Mouse (Mus musculus) cortical plate, adult 2 months (tissue): Measurements from ENCODE around the gene Lao1. TPM values are rescaled to one million over a fixed set of nuclear protein-coding genes. Genes with fewer than 3 reads are reported as not detected.
"Not testable (repeated sequence)": the region's sequence is repeated elsewhere in the genome, so short reads cannot be mapped to it uniquely, and the experiment has no call there.

ENCODE experiments used
- H3K27ac ChIP-seq: fragments of 200-500 bp; 2 replicates; pipeline ENCODE4 v1.5.1; 2012; ENCODE audit warnings: low read length, control low read depth, inconsistent platforms; ENCODE audit not compliant: insufficient read depth
- H3K4me1 ChIP-seq: fragments of 200-500 bp; 2 replicates; pipeline ENCODE4 v1.6.1; 2011; ENCODE audit warnings: low read length; ENCODE audit not compliant: control insufficient read depth, insufficient read depth
- H3K4me3 ChIP-seq: fragments of 200-500 bp; 2 replicates; pipeline ENCODE4 v1.5.1; 2011; ENCODE audit warnings: mild to moderate bottlenecking, low read length, control low read depth; ENCODE audit not compliant: insufficient read depth
- CTCF ChIP-seq: fragments of 200-500 bp; IDR thresholded peaks from 2 replicates; pipeline ENCODE4 v1.5.1; 2011; ENCODE audit warnings: mild to moderate bottlenecking, control low read depth, low read length; ENCODE audit not compliant: insufficient read depth; ENCODE audit errors: extremely low read depth
- POLR2A ChIP-seq: fragments of 200-500 bp; IDR thresholded peaks from 2 replicates; pipeline ENCODE4 v1.6.1; 2011; ENCODE audit warnings: mild to moderate bottlenecking, low read length, control low read depth; ENCODE audit not compliant: insufficient read depth; ENCODE audit errors: extremely low read depth
- polyA plus RNA-seq: library from polyadenylated mRNA; depleted of rRNA; stranded (reverse); fragments of >200 nt; gene quantifications from 2 replicates; pipeline ENCODE4 v1.2.3, GENCODE M21; 2012; rRNA removed

Lao1 gene
- 0.10 and 0.17 TPM in 2 replicates for polyA plus RNA-seq

DNA sequence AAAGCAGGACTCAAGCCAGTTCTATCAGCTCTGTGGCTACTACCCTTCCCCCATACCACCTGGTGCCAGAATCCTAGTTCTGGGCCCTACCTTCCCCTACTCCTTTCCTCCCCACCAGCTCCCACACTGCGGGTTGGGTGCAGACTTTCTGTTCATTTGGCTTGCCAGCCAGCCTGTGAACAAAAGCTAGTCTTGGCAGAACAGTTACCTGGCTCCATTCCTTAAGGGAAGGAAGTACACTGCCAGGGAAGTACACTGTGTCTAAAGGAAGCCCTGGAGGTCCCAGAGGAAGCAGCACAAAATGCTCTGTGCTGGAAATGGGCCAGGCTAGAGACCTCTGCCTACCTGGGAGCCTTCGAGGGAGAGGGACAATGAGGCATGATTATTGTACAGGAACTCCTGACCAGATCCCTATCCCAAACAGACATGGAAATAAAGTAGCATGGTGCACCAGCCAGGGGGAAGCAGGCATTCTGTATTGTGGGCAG lies at the start of gene Lao1:
Gene Lao1, plus strand, starts transcription at position 438 of the 488 bp plus-strand sequence.
- no peak within 1 kb of the TSS for H3K4me3 ChIP-seq
- peak within 1 kb of the TSS; percentile 7; the same call in 1 of the 2 replicates for H3K27ac ChIP-seq
- TF ChIP-seq POLR2A (no peak), CTCF (no peak)
- H3K4me1 ChIP-seq: peaks cover 2% of the 10 kb centered on the region; the same call in 1 of the 2 replicates

DNA sequence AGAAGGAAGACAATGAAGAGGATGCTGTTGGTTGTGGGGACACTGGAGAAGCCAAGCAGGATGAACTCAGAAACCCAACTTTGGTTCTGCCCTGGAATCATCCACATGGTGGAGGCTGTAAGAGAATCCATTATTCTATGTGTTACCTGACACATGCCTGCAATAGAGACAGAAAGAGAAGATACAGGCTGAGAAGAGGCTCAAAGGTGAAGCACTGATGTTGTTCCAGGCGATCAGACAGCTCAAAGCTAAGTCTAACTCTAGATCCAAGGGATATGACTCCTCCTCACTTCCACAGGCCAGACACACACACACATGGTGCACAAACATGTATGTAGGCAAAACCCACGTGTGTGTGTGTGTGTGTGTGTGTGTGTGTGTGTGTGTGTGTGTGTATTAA lies 44.0 kb upstream of the Lao1 start, which contains the start of gene Olfr1329:
Gene Olfr1329, minus strand, starts transcription at position 101 of the 400 bp plus-strand sequence.
- H3K4me3 ChIP-seq, H3K4me1 ChIP-seq, H3K27ac ChIP-seq: not testable (repeated sequence)

DNA sequence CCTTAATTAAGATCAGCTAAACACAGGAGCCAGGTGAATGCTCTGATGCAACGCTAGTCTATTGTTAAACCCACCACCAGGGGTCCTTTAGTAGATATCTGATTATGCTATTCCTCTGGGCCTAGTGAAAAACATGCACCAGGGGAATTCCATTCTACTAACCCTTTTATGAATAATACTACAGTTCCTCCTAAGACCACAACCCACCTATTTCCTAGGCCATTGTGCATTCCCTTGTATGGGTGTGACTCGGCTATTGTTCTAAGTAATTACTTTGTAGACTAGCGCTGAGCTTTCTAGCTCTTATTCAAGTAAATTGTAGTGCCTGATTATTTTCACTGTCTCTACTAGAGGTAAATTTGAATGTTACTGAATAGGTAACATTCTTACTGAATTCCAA lies 30.1 kb upstream of the Lao1 start:
- not testable (repeated sequence) for H3K27ac ChIP-seq, H3K4me1 ChIP-seq, H3K4me3 ChIP-seq

DNA sequence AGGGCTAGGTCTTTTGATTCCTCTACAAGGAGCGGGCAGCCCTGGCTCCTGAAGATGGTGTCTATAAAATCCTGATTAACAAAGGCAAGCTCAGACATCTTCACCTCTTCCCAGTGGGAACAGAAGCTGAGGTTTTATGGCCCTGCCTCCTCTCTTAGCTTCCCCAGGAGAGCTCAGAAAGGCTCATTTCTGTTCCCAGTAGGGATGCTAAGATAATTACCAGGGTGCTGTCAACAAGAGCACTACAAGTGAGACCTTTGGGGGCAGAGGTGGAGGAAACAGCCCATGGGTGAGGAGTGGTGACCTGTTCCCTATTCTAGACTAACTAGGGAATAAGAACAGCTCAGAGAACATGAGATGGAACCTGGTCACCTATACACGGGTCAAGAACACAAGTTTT lies 22.9 kb upstream of the Lao1 start, which contains the start of gene Olfr1328:
Gene Olfr1328, minus strand, starts transcription at position 101 of the 400 bp plus-strand sequence.
- Histone ChIP-seq H3K4me1 (no peaks in the 10 kb centered on the region), H3K4me3 (no peak within 1 kb of the TSS), H3K27ac (no peak within 1 kb of the TSS)
- no peak for TF ChIP-seq POLR2A
- no peak for TF ChIP-seq CTCF

DNA sequence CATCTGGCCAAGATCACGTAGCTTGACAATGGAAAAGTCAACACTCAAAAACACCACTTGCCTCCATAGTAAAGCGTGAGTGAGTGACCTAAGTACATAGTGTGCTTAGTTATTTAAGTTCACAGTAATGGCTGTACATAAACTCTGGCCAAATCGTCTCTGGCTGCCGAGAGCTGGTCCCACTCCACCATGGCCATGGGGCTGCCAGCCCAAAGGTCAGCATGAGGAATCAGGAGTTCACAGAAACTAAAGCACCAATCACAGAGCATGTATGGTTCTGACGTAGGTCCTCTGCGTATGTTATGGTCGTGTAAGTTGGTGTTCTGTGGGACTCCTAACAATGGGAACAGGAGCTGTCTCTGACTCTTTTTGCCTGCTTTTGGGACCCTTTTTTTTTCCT lies 2.6 kb upstream of the Lao1 start:
- TF ChIP-seq POLR2A (no peak), CTCF (no peak)
- peaks cover 2% of the 10 kb centered on the region; the same call in 1 of the 2 replicates for H3K4me1 ChIP-seq
- no peak overlapping the region for H3K27ac ChIP-seq
- H3K4me3 ChIP-seq: no peak overlapping the region

DNA sequence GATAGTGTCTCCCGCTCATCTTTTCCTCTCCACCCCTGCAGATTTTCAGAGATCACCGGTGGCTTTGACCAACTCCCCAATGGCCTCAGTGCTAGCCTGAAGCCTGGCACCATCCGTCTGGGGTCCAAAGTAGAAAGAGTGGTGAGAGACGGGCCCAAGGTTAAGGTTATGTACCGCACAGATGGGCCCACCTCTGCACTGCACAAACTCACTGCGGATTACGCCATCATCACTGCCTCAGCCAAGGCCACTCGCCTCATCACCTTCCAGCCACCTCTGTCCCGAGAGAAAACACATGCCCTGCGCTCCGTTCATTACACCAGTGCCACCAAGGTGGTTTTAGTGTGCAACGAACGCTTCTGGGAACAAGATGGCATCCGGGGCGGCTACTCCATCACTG lies 6.3 kb downstream of the Lao1 start:
- H3K4me3 ChIP-seq: no peak overlapping the region
- TF ChIP-seq CTCF (no peak), POLR2A (no peak)
- H3K4me1 ChIP-seq: no peaks in the 10 kb centered on the region
- H3K27ac ChIP-seq: no peak overlapping the region

DNA sequence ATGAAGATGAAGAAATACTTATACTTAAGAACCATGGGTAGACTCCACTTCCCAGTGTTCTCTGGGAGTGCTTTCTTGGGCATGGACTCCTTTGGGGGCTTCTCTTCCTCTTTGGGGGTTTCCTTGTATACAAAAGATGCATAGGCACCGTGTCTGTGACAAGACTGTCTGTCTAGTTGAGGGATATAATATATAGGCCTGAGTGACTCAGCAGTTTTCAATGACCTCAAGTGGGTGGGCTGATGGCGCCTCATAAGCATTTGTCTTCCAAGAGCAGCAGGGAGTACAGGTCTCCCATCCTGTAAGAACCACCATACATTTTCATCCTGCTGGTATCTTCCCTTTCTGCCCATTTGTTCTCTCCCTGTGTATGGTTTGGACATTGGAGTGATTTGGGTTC lies 11.9 kb downstream of the Lao1 start:
- TF ChIP-seq POLR2A (no peak), CTCF (no peak)
- Histone ChIP-seq H3K4me3 (no peak overlapping the region), H3K27ac (no peak overlapping the region), H3K4me1 (no peaks in the 10 kb centered on the region)

DNA sequence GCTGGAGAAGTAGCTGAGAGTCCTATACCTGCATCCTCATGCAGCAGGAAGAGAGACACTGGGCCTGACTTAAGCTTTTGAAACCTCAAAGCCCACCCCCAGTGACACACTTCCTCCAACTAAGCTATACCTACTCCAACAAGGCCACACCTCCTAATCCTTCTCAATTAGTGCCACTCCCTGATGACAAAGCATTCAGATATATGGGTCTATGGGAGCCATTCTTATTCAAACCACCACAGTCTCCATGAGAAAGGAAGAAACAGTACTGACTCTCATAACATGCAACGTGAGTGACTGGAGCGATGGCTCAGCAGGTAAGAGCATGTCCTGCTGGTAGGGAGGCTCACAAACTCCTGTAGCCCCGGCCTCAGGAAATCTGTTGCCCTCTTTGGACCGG lies 23.9 kb downstream of the Lao1 start:
- TF ChIP-seq POLR2A (no peak), CTCF (no peak)
- no peaks in the 10 kb centered on the region for H3K4me1 ChIP-seq
- H3K4me3 ChIP-seq: no peak overlapping the region
- no peak overlapping the region for H3K27ac ChIP-seq

DNA sequence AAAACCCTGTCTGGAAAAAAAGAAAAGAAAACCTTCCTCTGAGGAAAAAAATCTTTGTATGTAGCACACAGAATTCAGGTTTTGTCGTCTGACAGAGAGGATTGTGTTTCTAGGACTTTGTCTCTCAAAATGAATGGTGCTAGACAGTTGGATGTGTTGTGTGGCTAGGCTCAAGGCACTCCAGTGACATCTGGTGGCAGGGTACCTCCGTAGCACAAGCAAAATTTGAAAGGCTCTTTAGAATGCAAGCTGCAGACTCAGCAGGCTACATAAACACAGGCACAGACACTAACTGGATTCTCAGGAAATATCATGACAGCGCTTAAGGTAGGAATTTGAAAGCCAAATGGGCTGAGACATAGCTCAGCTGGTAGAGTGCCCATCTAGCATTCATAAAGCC lies 27.2 kb downstream of the Lao1 start:
- no peak for TF ChIP-seq POLR2A
- TF ChIP-seq CTCF: peak; percentile 92
- Histone ChIP-seq H3K4me3 (no peak overlapping the region), H3K4me1 (no peaks in the 10 kb centered on the region), H3K27ac (no peak overlapping the region)

DNA sequence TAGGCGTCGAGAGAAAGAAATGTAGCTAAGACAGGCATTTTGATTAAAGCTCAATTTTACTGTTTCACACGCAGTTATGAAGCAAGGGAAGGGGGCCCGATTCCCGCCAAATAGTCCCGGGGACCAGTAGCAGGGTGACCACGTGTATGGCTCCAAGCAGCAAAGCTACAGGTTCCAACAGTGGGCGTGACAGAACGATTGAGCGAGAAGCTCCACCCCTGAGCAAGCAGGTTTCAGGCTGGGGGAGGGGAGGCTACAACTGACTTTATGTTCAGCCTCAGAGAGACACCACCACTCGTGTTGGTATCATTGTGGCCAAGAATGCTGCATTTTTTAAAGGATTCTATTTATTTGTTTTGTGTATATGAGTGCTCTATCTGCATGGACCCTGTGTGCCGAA lies 28.0 kb downstream of the Lao1 start:
- Histone ChIP-seq H3K27ac (no peak overlapping the region), H3K4me3 (no peak overlapping the region), H3K4me1 (no peaks in the 10 kb centered on the region)
- TF ChIP-seq POLR2A: no peak
- TF ChIP-seq CTCF: no peak

DNA sequence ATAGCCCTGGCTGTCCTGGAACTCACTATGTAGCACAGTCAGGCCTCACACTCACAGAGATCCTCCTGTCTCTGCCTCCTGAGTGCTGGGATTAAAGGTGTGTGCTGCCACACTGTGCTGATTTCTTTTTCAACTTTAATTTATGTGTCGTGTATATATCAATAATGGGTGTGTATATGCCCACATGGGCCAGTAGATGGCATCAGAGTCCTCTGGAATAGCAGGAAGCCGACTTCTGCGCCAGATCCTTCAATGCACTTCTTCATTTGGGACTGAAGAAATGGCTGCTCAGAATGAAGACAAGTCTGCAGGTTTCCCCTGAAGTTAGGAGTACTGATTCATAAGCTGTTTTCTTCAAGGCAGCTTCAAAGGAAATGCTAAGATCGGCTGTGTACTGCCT lies 30.4 kb downstream of the Lao1 start:
- no peak overlapping the region for H3K4me3 ChIP-seq
- TF ChIP-seq POLR2A (no peak), CTCF (peak; percentile 36; the same call in 1 of the 2 replicates)
- no peaks in the 10 kb centered on the region for H3K4me1 ChIP-seq
- H3K27ac ChIP-seq: no peak overlapping the region

DNA sequence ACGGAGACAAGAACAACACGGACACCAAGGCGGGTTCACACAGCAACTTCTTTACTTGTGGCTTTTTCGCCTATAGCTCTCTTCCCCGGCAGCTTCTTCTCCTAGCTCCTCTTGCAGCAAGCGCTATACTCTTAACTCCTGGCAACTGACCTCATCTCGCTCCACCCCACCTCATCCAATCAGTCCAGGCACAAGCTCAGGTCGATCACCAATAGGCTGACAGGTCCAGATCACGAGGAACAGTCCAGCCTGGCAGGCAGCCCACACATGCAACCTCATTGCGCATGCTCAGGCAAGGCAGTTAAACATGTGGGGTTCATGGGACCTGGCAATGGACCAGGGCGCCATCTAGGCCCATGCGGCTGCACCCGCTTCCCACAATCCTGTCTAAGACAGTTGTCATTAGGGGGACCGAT lies 35.8 kb downstream of the Lao1 start:
- no peaks in the 10 kb centered on the region for H3K4me1 ChIP-seq
- H3K4me3 ChIP-seq: no peak overlapping the region
- TF ChIP-seq POLR2A (no peak), CTCF (no peak)
- no peak overlapping the region for H3K27ac ChIP-seq
